Mouse (Mus musculus) embryonic facial prominence, embryonic 12.5 days (tissue): ENCODE measurements at regions not wholly inside any gene's neighbourhood (a gene's known extent, or its start where the extent isn't known, plus 50 kb on each side); places are given as distances from the start of the nearest gene placed in this dataset.

Source experiments
- ATAC-seq: fragments of 200-750 bp; cut with Nextera tagmentation; 2 replicates; pipeline ENCODE4 v1.8.0; 2017; ENCODE audit not compliant: insufficient number of reproducible peaks, insufficient read depth, low FRiP score, low TSS enrichment
- H3K27ac ChIP-seq: fragments of 300-500 bp; sonication (generic); 2 replicates; pipeline ENCODE4 v1.5.1; 2016; ENCODE audit warnings: mild to moderate bottlenecking
- H3K27me3 ChIP-seq: fragments of 300-500 bp; sonication (generic); 2 replicates; pipeline ENCODE4 v1.6.1; 2016; ENCODE audit warnings: mild to moderate bottlenecking, moderate library complexity
- H3K36me3 ChIP-seq: fragments of 300-500 bp; sonication (generic); 2 replicates; pipeline ENCODE4 v1.6.1; 2016; ENCODE audit warnings: mild to moderate bottlenecking
- H3K4me1 ChIP-seq: fragments of 300-500 bp; sonication (generic); 2 replicates; pipeline ENCODE4 v1.6.1; 2016
- H3K4me2 ChIP-seq: fragments of 300-500 bp; sonication (generic); replicated peaks from 2 replicates; pipeline ENCODE4 v1.6.1; 2016; ENCODE audit warnings: mild to moderate bottlenecking, moderate library complexity
- H3K4me3 ChIP-seq: fragments of 300-500 bp; sonication (generic); 2 replicates; pipeline ENCODE4 v1.5.1; 2016; ENCODE audit warnings: mild to moderate bottlenecking
- H3K9ac ChIP-seq: fragments of 300-500 bp; sonication (generic); 2 replicates; pipeline ENCODE4 v1.6.1; 2016; ENCODE audit warnings: mild to moderate bottlenecking, moderate library complexity
- H3K9me3 ChIP-seq: fragments of 300-500 bp; sonication (generic); 2 replicates; pipeline ENCODE4 v1.6.1; 2016; ENCODE audit warnings: mild to moderate bottlenecking, moderate library complexity
- WGBS: fragments of 180-500 bp; shearing (Covaris S2); methylation state at CpG from one replicate; pipeline ENCODE4 v1.1.7; 2016; 5-methylcytosine and 5-hydroxymethylcytosine counted together

GRCm38 (mm10) chr13:115209402-115210192, 107.8 kb upstream of the Itga1 start:
- 93% methylated on average over 3 of the region's 3 CpGs for WGBS
- Histone ChIP-seq H3K4me1 (no peaks in the 10 kb centered on the region), H3K9ac (no peak overlapping the region), H3K27ac (no peak overlapping the region), H3K36me3 (no peaks in the 10 kb centered on the region), H3K9me3 (no peaks in the 10 kb centered on the region), H3K4me2 (no peak overlapping the region), H3K27me3 (no peaks in the 10 kb centered on the region), H3K4me3 (no peak overlapping the region)
- no peak for ATAC-seq

- Histone ChIP-seq H3K27ac (no peak overlapping the region), H3K9ac (no peak overlapping the region), H3K27me3 (no peaks in the 10 kb centered on the region), H3K9me3 (no peaks in the 10 kb centered on the region), H3K4me1 (no peaks in the 10 kb centered on the region), H3K36me3 (no peaks in the 10 kb centered on the region), H3K4me3 (no peak overlapping the region), H3K4me2 (no peak overlapping the region)
- no peak for ATAC-seq
- WGBS = 66% methylated on average over 7 of the region's 7 CpGs
Observed at GRCm38 (mm10) chr13:115206723-115207122, 105.0 kb upstream of the Itga1 start.

- H3K36me3 ChIP-seq = no peaks in the 10 kb centered on the region
- WGBS = 43% methylated on average over 3 of the region's 3 CpGs
Observed at GRCm38 (mm10) chr13:115199166-115199565, 97.4 kb upstream of the Itga1 start.

GRCm38 (mm10) chr13:115188066-115188465, 86.3 kb upstream of the Itga1 start:
- WGBS = 67% methylated on average over 2 of the region's 2 CpGs

More at GRCm38 (mm10) chr13:115199166-115199565, 97.4 kb upstream of the Itga1 start:
- no peaks in the 10 kb centered on the region for H3K9me3 ChIP-seq
- no peak overlapping the region for H3K9ac ChIP-seq
- H3K4me1 ChIP-seq = no peaks in the 10 kb centered on the region
- H3K4me2 ChIP-seq = no peak overlapping the region
- no peak for ATAC-seq
- no peaks in the 10 kb centered on the region for H3K27me3 ChIP-seq
- H3K4me3 ChIP-seq = no peak overlapping the region
- no peak overlapping the region for H3K27ac ChIP-seq

GRCm38 (mm10) chr13:115187356-115187755, 85.6 kb upstream of the Itga1 start:
- Histone ChIP-seq H3K27ac (no peak overlapping the region), H3K36me3 (no peaks in the 10 kb centered on the region), H3K9ac (no peak overlapping the region), H3K4me2 (no peak overlapping the region), H3K9me3 (no peaks in the 10 kb centered on the region), H3K4me1 (no peaks in the 10 kb centered on the region), H3K4me3 (no peak overlapping the region), H3K27me3 (no peaks in the 10 kb centered on the region)
- no peak for ATAC-seq
- 92% methylated on average over 3 of the region's 3 CpGs for WGBS

More at GRCm38 (mm10) chr13:115188066-115188465, 86.3 kb upstream of the Itga1 start:
- ATAC-seq = no peak
- Histone ChIP-seq H3K9me3 (no peaks in the 10 kb centered on the region), H3K36me3 (no peaks in the 10 kb centered on the region), H3K4me1 (no peaks in the 10 kb centered on the region), H3K9ac (no peak overlapping the region), H3K4me3 (no peak overlapping the region), H3K4me2 (no peak overlapping the region), H3K27me3 (no peaks in the 10 kb centered on the region), H3K27ac (no peak overlapping the region)

GRCm38 (mm10) chr13:115182211-115182870, 80.6 kb upstream of the Itga1 start:
- no peak overlapping the region for H3K4me2 ChIP-seq
- H3K27me3 ChIP-seq = no peaks in the 10 kb centered on the region
- no peaks in the 10 kb centered on the region for H3K36me3 ChIP-seq
- H3K4me1 ChIP-seq = no peaks in the 10 kb centered on the region
- H3K9ac ChIP-seq = no peak overlapping the region
- H3K27ac ChIP-seq = no peak overlapping the region
- no peaks in the 10 kb centered on the region for H3K9me3 ChIP-seq
- no peak for ATAC-seq
- no peak overlapping the region for H3K4me3 ChIP-seq
- WGBS = 91% methylated on average over 6 of the region's 6 CpGs

GRCm38 (mm10) chr13:115178175-115178917, 76.6 kb upstream of the Itga1 start:
- no peak overlapping the region for H3K27ac ChIP-seq

GRCm38 (mm10) chr13:115171347-115172062, 69.7 kb upstream of the Itga1 start:
- no peaks in the 10 kb centered on the region for H3K9me3 ChIP-seq
- H3K27ac ChIP-seq = no peak overlapping the region
- ATAC-seq = no peak
- H3K4me3 ChIP-seq = no peak overlapping the region
- WGBS = 74% methylated on average over 7 of the region's 7 CpGs
- H3K36me3 ChIP-seq = no peaks in the 10 kb centered on the region
- no peak overlapping the region for H3K4me2 ChIP-seq
- H3K27me3 ChIP-seq = no peaks in the 10 kb centered on the region
- no peaks in the 10 kb centered on the region for H3K4me1 ChIP-seq
- H3K9ac ChIP-seq = no peak overlapping the region

More at GRCm38 (mm10) chr13:115178175-115178917, 76.6 kb upstream of the Itga1 start:
- Histone ChIP-seq H3K4me1 (no peaks in the 10 kb centered on the region), H3K4me3 (no peak overlapping the region), H3K9me3 (no peaks in the 10 kb centered on the region), H3K9ac (no peak overlapping the region), H3K27me3 (no peaks in the 10 kb centered on the region), H3K36me3 (no peaks in the 10 kb centered on the region), H3K4me2 (no peak overlapping the region)
- 79% methylated on average over 7 of the region's 7 CpGs for WGBS
- ATAC-seq = no peak

GRCm38 (mm10) chr13:115165981-115166380, 64.2 kb upstream of the Itga1 start:
- H3K9me3 ChIP-seq = no peaks in the 10 kb centered on the region
- no peaks in the 10 kb centered on the region for H3K27me3 ChIP-seq
- H3K27ac ChIP-seq = no peak overlapping the region
- H3K4me3 ChIP-seq = no peak overlapping the region
- no peak for ATAC-seq
- H3K36me3 ChIP-seq = no peaks in the 10 kb centered on the region
- WGBS = 73% methylated on average over 3 of the region's 3 CpGs
- H3K9ac ChIP-seq = no peak overlapping the region
- no peak overlapping the region for H3K4me2 ChIP-seq
- no peaks in the 10 kb centered on the region for H3K4me1 ChIP-seq

GRCm38 (mm10) chr13:115162689-115163413, 61.1 kb upstream of the Itga1 start:
- Histone ChIP-seq H3K4me1 (no peaks in the 10 kb centered on the region), H3K27me3 (no peaks in the 10 kb centered on the region), H3K9me3 (no peaks in the 10 kb centered on the region), H3K4me2 (no peak overlapping the region), H3K9ac (no peak overlapping the region), H3K27ac (no peak overlapping the region), H3K4me3 (no peak overlapping the region), H3K36me3 (no peaks in the 10 kb centered on the region)
- no peak for ATAC-seq
- 81% methylated on average over 4 of the region's 4 CpGs for WGBS

GRCm38 (mm10) chr13:115159386-115159785, 57.6 kb upstream of the Itga1 start:
- ATAC-seq = no peak

More at GRCm38 (mm10) chr13:115159386-115159785, 57.6 kb upstream of the Itga1 start:
- Histone ChIP-seq H3K27ac (no peak overlapping the region), H3K4me3 (no peak overlapping the region), H3K27me3 (no peaks in the 10 kb centered on the region), H3K36me3 (no peaks in the 10 kb centered on the region), H3K4me1 (no peaks in the 10 kb centered on the region), H3K4me2 (no peak overlapping the region), H3K9ac (no peak overlapping the region), H3K9me3 (no peaks in the 10 kb centered on the region)
- WGBS = 73% methylated on average over 4 of the region's 4 CpGs
